Mouse (Mus musculus) midbrain, embryonic 16.5 days (tissue): Measurements from ENCODE around the gene Slc35d1. TPM values are rescaled to one million over a fixed set of nuclear protein-coding genes. Genes with fewer than 3 reads are reported as not detected.

ENCODE experiments used
- ATAC-seq: fragments of 200-750 bp; cut with Nextera tagmentation; 2 replicates; pipeline ENCODE4 v1.8.0; 2017; ENCODE audit warnings: moderate TSS enrichment
- H3K27ac ChIP-seq: fragments of 300-500 bp; sonication (generic); 2 replicates; pipeline ENCODE4 v1.5.1; 2014; ENCODE audit warnings: mild to moderate bottlenecking, low read length, mixed read lengths
- H3K27me3 ChIP-seq: fragments of 300-500 bp; sonication (generic); 2 replicates; pipeline ENCODE4 v1.6.1; 2014; ENCODE audit warnings: low read depth, low read length, mixed read lengths; ENCODE audit not compliant: control insufficient read depth, insufficient read depth
- H3K36me3 ChIP-seq: fragments of 300-500 bp; sonication (generic); 2 replicates; pipeline ENCODE4 v1.6.1; 2014; ENCODE audit warnings: mild to moderate bottlenecking, low read length, moderate library complexity, mixed read lengths; ENCODE audit not compliant: control insufficient read depth, insufficient read depth
- H3K4me1 ChIP-seq: fragments of 300-500 bp; sonication (generic); 2 replicates; pipeline ENCODE4 v1.6.1; 2014; ENCODE audit warnings: mild to moderate bottlenecking, low read length, mixed read lengths; ENCODE audit not compliant: control insufficient read depth, insufficient read depth
- H3K4me2 ChIP-seq: fragments of 300-500 bp; sonication (generic); 2 replicates; pipeline ENCODE4 v1.6.1; 2014; ENCODE audit warnings: mild to moderate bottlenecking, low read length, mixed read lengths
- H3K4me3 ChIP-seq: fragments of 300-500 bp; sonication (generic); 2 replicates; pipeline ENCODE4 v1.5.1; 2014; ENCODE audit warnings: low read depth, mild to moderate bottlenecking, low read length, moderate library complexity, mixed read lengths
- H3K9ac ChIP-seq: fragments of 300-500 bp; sonication (generic); 2 replicates; pipeline ENCODE4 v1.6.1; 2014; ENCODE audit warnings: low read depth, low read length, mixed read lengths
- H3K9me3 ChIP-seq: fragments of 300-500 bp; sonication (generic); replicated peaks from 2 replicates; pipeline ENCODE4 v1.6.1; 2014; ENCODE audit warnings: mild to moderate bottlenecking, low read length, mixed read lengths; ENCODE audit not compliant: control insufficient read depth, poor library complexity, severe bottlenecking
- WGBS: fragments of 180-500 bp; shearing (Covaris S2); extraction: QIAGEN DNeasy Blood & Tissue Kit; methylation state at CpG from one replicate; pipeline ENCODE4 v1.1.7; 2014; 5-methylcytosine and 5-hydroxymethylcytosine counted together
- polyA plus RNA-seq: library from polyadenylated mRNA; unstranded; fragments of >200 nt; fragmentation: Nextera tagmentation; extraction: Ambion mirVana; gene quantifications from 2 replicates; pipeline ENCODE4 v1.2.1, GENCODE M21; 2015

Gene Slc35d1
- polyA plus RNA-seq, 1 experiment from 2014 or later, result 5.9 TPM

GRCm38 (mm10) chr4:103232156-103232555 lies 17.2 kb upstream of the Slc35d1 start:
- Histone ChIP-seq H3K4me1 (no peaks in the 10 kb centered on the region), H3K4me3 (no peak overlapping the region), H3K36me3 (no peaks in the 10 kb centered on the region), H3K27me3 (no peaks in the 10 kb centered on the region), H3K9me3 (peaks cover 5% of the 10 kb centered on the region; the same call in 1 of the 2 replicates), H3K9ac (no peak overlapping the region), H3K27ac (no peak overlapping the region), H3K4me2 (no peak overlapping the region)
- ATAC-seq, result no peak
- 22% methylated on average over 2 of the region's 2 CpGs for WGBS

DNA sequence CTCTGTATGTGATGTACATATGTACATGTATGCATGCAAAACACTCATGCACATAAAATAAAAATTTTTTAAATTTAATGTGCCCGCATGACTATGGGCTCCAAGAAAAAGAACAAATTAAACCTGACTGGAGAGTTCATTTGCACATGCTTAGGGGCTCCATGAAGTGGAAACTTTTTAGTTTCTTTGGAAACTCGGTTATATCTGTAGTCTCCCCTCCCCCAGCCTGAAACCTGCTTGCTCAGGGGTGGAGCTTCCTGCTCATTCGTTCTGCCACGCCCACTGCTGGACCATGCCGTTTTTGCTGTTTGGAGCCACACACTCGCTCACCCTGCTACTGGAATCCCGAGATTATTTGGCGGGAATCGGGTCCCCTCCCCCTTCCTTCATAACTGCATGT lies 7.9 kb upstream of the Slc35d1 start:
- no peak overlapping the region for H3K4me2 ChIP-seq
- 49% methylated on average over 9 of the region's 9 CpGs for WGBS
- H3K4me3 ChIP-seq, result no peak overlapping the region
- no peaks in the 10 kb centered on the region for H3K36me3 ChIP-seq
- H3K27me3 ChIP-seq, result no peaks in the 10 kb centered on the region
- H3K9ac ChIP-seq, result no peak overlapping the region
- H3K9me3 ChIP-seq, result no peaks in the 10 kb centered on the region
- H3K27ac ChIP-seq, result no peak overlapping the region
- no peak for ATAC-seq
- H3K4me1 ChIP-seq, result no peaks in the 10 kb centered on the region

DNA sequence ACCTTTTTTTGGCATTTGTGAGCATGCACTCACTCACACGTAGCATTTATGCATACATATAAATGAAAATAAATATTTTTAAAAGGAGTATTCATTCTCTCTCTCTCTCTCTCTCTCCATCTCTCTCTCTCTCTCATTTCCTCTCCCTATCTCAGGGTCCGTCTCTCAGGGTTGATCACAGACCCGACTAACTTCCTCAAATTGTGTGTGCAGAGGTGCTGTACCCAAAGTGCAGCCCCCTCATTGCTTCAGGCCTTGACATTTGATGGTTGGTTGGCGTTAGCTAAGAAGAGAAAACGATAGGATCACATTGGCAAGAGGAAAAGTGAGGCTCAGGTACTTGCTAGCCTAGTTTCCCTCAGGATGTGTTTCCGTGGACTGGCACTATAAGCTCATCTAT lies 6.8 kb upstream of the Slc35d1 start:
- 84% methylated on average over 6 of the region's 6 CpGs for WGBS
- H3K27me3 ChIP-seq, result no peaks in the 10 kb centered on the region

DNA sequence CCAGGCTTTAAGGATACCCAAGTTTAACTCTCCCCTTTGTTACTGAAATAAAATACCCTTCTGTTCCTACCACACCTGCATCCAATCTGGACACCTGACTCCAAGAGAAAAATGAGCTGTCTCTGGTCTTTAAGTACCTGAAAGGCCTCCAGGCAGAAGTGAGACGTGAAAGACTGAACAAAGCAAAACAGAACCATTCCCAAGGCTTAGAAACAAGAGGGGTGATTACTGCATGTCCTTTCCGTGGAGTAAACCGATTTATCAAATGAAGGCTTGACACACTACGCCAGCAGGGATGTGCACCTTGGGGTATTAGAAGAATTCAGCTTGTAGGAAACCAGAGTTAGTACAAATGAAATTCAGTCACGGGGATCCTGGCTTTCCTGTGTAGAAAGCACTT lies 4.0 kb upstream of the Slc35d1 start:
- Histone ChIP-seq H3K36me3 (no peaks in the 10 kb centered on the region), H3K27me3 (no peaks in the 10 kb centered on the region), H3K27ac (peak overlapping the region; percentile 53; the same call in 1 of the 2 replicates), H3K9ac (no peak overlapping the region), H3K4me3 (no peak overlapping the region), H3K4me1 (peaks cover 4% of the 10 kb centered on the region), H3K4me2 (no peak overlapping the region), H3K9me3 (no peaks in the 10 kb centered on the region)
- no peak for ATAC-seq
- WGBS, result 56% methylated on average over 5 of the region's 5 CpGs

More for the DNA sequence above, 6.8 kb upstream of the Slc35d1 start:
- Histone ChIP-seq H3K27ac (no peak overlapping the region), H3K9ac (no peak overlapping the region), H3K9me3 (no peaks in the 10 kb centered on the region), H3K36me3 (no peaks in the 10 kb centered on the region), H3K4me3 (no peak overlapping the region), H3K4me1 (no peaks in the 10 kb centered on the region), H3K4me2 (no peak overlapping the region)
- no peak for ATAC-seq

- 85% methylated on average over 6 of the region's 6 CpGs for WGBS
- Histone ChIP-seq H3K9ac (no peak overlapping the region), H3K27me3 (no peaks in the 10 kb centered on the region), H3K4me3 (no peak overlapping the region), H3K27ac (no peak overlapping the region), H3K36me3 (peaks cover 2% of the 10 kb centered on the region; the same call in 1 of the 2 replicates), H3K4me2 (no peak overlapping the region), H3K9me3 (no peaks in the 10 kb centered on the region), H3K4me1 (peaks cover 17% of the 10 kb centered on the region)
- no peak for ATAC-seq
Measured at GRCm38 (mm10) chr4:103216046-103216445, 1.1 kb upstream of the Slc35d1 start.

- peak; percentile 85 for ATAC-seq
- Histone ChIP-seq H3K9ac (peak overlapping the region; percentile 99), H3K4me1 (peaks cover 17% of the 10 kb centered on the region), H3K4me3 (peak overlapping the region; percentile 91), H3K36me3 (peaks cover 3% of the 10 kb centered on the region; the same call in 1 of the 2 replicates), H3K9me3 (no peaks in the 10 kb centered on the region), H3K27ac (peak overlapping the region; percentile 99), H3K27me3 (no peaks in the 10 kb centered on the region), H3K4me2 (peak overlapping the region; percentile 85)
- WGBS, result under 1% methylated on average over 48 of the region's 48 CpGs
Measured at GRCm38 (mm10) chr4:103214498-103214924, 453 bp downstream of the Slc35d1 start.

DNA sequence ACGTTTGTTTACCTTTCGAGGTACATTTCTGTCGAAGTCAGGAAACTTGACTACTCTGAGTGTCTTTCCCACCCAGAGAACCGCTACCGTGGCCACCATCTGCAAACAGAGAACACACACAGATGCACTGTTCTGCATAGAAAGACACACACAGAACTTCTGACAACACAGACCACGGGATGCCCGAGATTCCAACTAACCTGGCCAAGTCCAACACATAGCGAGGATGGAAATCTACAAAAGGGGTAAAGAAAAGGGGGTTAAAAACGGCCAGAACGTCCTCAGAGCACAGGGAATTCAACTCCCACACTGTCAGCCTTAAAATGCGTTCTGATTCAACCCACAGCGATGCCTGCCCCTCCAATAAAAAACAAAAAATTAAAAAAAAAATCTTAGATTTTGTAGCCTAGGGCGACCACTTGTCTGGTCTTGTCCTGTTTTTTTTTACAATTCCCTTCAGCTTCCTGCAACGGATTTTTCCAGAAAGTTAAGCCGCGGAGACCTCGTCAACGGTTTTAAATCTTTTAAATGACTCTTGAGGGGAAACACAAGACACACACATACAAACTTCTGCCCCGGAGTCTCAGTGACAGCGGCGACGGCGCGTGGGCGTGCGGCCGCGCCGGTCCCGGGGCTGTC lies 986 bp downstream of the Slc35d1 start:
- H3K27ac ChIP-seq, result peak overlapping the region; percentile 99
- 4% methylated on average over 30 of the region's 30 CpGs for WGBS
- ATAC-seq, result no peak

DNA sequence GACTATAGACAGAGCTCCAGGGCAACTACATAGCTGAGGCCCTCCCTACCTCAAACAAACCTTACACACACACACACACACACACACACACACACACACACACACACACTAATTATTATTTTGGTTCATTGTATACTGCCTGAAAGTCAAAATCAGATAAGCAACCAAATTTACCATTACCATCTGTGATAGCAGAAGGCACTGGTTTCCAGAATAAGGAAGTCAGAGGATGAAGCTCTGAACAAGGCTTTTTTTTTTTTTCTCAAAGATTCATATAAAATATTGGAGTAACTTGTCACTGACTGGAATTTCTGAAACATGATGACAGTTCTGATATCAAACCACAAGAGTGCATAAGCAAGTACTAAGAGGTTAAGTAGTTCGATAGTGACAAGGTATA lies 6.4 kb downstream of the Slc35d1 start:
- Histone ChIP-seq H3K9me3 (no peaks in the 10 kb centered on the region), H3K36me3 (peaks cover 10% of the 10 kb centered on the region; the same call in 1 of the 2 replicates), H3K9ac (no peak overlapping the region), H3K27me3 (no peaks in the 10 kb centered on the region), H3K4me1 (peaks cover 8% of the 10 kb centered on the region), H3K4me3 (no peak overlapping the region), H3K4me2 (no peak overlapping the region), H3K27ac (no peak overlapping the region)
- no peak for ATAC-seq
- 97% methylated on average over 1 of the region's 1 CpGs for WGBS

More for the DNA sequence above, 986 bp downstream of the Slc35d1 start:
- Histone ChIP-seq H3K9ac (peak overlapping the region; percentile 99), H3K4me1 (peaks cover 17% of the 10 kb centered on the region), H3K27me3 (no peaks in the 10 kb centered on the region), H3K4me3 (peak overlapping the region; percentile 91), H3K9me3 (no peaks in the 10 kb centered on the region), H3K36me3 (peaks cover 5% of the 10 kb centered on the region; the same call in 1 of the 2 replicates), H3K4me2 (peak overlapping the region; percentile 85)

- no peaks in the 10 kb centered on the region for H3K9me3 ChIP-seq
- H3K4me3 ChIP-seq, result no peak overlapping the region
- peaks cover 7% of the 10 kb centered on the region for H3K36me3 ChIP-seq
- no peak for ATAC-seq
- H3K9ac ChIP-seq, result no peak overlapping the region
- H3K4me1 ChIP-seq, result no peaks in the 10 kb centered on the region
- no peak overlapping the region for H3K27ac ChIP-seq
- H3K4me2 ChIP-seq, result no peak overlapping the region
- no peaks in the 10 kb centered on the region for H3K27me3 ChIP-seq
- WGBS, result 83% methylated on average over 2 of the region's 2 CpGs
Measured at GRCm38 (mm10) chr4:103203646-103204045, 11.3 kb downstream of the Slc35d1 start.
